Mouse (Mus musculus) kidney, postnatal 0 days (tissue): Measurements from ENCODE around the gene Nppb. TPM values are rescaled to one million over a fixed set of nuclear protein-coding genes. Genes with fewer than 3 reads are reported as not detected.

ENCODE experiments used
- ATAC-seq: fragments of 200-750 bp; cut with Nextera tagmentation; replicated peaks from 2 replicates; pipeline ENCODE4 v1.8.0; 2017; ENCODE audit warnings: low read depth, moderate number of reproducible peaks, moderate TSS enrichment, moderate library complexity; ENCODE audit not compliant: low FRiP score
- DNase-seq: peaks from one replicate; pipeline ENCODE4 v3.0.0-alpha.2; 2016; ENCODE audit warnings: low spot score
- H3K27ac ChIP-seq: fragments of 300-500 bp; sonication (generic); 2 replicates; pipeline ENCODE4 v1.5.1; 2014; ENCODE audit warnings: mild to moderate bottlenecking
- H3K27me3 ChIP-seq: fragments of 300-500 bp; sonication (generic); 2 replicates; pipeline ENCODE4 v1.6.1; 2014; ENCODE audit warnings: low read length, mixed read lengths; ENCODE audit not compliant: insufficient read depth
- H3K36me3 ChIP-seq: fragments of 300-500 bp; sonication (generic); 2 replicates; pipeline ENCODE4 v1.6.1; 2014; ENCODE audit warnings: low read length, mixed read lengths; ENCODE audit not compliant: insufficient read depth
- H3K4me1 ChIP-seq: fragments of 300-500 bp; sonication (generic); replicated peaks from 2 replicates; pipeline ENCODE4 v1.6.1; 2014; ENCODE audit warnings: antibody characterized with exemption, low read length, mixed read lengths; ENCODE audit not compliant: insufficient read depth
- H3K4me2 ChIP-seq: fragments of 300-500 bp; sonication (generic); 2 replicates; pipeline ENCODE4 v1.6.1; 2014; ENCODE audit warnings: mild to moderate bottlenecking, low read length, moderate library complexity, mixed read lengths
- H3K4me3 ChIP-seq: fragments of 300-500 bp; sonication (generic); replicated peaks from 2 replicates; pipeline ENCODE4 v1.5.1; 2014; ENCODE audit warnings: low read depth, low read length
- H3K9ac ChIP-seq: fragments of 300-500 bp; sonication (generic); 2 replicates; pipeline ENCODE4 v1.6.1; 2014; ENCODE audit warnings: low read depth, low read length
- H3K9me3 ChIP-seq: fragments of 300-500 bp; sonication (generic); replicated peaks from 2 replicates; pipeline ENCODE4 v1.6.1; 2016; ENCODE audit warnings: low read length, inconsistent platforms, mixed read lengths
- CTCF ChIP-seq: IDR thresholded peaks from 2 replicates; pipeline ENCODE4 v1.5.1; 2016; ENCODE audit warnings: antibody characterized with exemption, low read depth, mild to moderate bottlenecking, moderate library complexity
- WGBS: fragments of 180-500 bp; shearing (Covaris S2); extraction: QIAGEN DNeasy Blood & Tissue Kit; methylation state at CpG from one replicate; pipeline ENCODE4 v1.1.7; 2014; 5-methylcytosine and 5-hydroxymethylcytosine counted together
- polyA plus RNA-seq: library from polyadenylated mRNA; unstranded; fragments of >200 nt; fragmentation: Nextera tagmentation; extraction: Ambion mirVana; gene quantifications from 2 replicates; pipeline ENCODE4 v1.2.1, GENCODE M21; 2015

The Nppb gene
- polyA plus RNA-seq, 1 experiment from 2014 or later: not detected

DNA sequence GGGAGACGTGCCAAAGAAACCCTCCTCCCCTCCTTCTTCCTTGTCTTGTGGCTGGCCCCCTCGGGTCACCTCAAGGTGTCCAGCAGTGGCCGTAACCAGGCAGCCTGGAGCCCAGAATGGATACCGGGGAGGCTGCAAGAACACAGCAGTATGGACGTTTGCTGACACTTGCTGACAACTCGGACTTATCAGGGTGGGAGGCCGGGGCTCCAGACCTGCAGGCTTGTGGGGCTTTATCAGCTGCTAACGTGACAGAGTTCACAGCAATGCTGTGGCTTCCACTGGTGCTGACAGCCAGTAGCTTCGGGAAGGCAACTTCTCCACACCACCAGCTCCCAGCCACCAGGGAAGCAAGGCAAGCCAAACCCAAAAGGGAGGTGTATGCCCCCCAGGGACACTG lies 16.3 kb upstream of the Nppb start:
- DNase-seq (no peak), ATAC-seq (no peak)
- Histone ChIP-seq H3K4me2 (no peak overlapping the region), H3K36me3 (no peaks in the 10 kb centered on the region), H3K9me3 (no peaks in the 10 kb centered on the region), H3K4me1 (no peaks in the 10 kb centered on the region), H3K27ac (no peak overlapping the region), H3K4me3 (no peak overlapping the region), H3K27me3 (no peaks in the 10 kb centered on the region), H3K9ac (no peak overlapping the region)
- WGBS: 48% methylated on average over 9 of the region's 9 CpGs
- TF ChIP-seq CTCF: no peak

DNA sequence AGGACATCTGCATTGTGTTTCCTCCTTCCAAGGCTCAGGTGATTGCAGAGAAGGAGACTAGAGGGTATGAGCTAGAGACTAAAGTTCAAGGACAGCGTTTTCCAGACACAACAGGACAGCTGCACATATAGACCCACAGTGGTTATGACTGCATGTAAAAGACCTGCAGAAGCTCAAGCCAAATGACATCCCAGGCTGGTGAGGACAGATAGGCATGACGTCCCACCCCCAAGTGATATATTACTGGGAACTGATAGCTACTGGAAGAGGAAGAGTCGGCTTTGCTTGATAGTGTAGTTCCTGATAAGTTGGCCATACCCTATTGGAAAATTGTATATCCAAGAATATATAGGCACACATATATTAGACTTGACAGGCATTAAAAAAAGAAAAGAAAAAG lies 9.4 kb upstream of the Nppb start:
- H3K36me3 ChIP-seq: no peaks in the 10 kb centered on the region
- no peaks in the 10 kb centered on the region for H3K27me3 ChIP-seq
- H3K4me3 ChIP-seq: no peak overlapping the region
- H3K4me1 ChIP-seq: no peaks in the 10 kb centered on the region
- DNase-seq (no peak), ATAC-seq (no peak)
- H3K27ac ChIP-seq: no peak overlapping the region
- WGBS: 69% methylated on average over 3 of the region's 3 CpGs
- H3K9me3 ChIP-seq: no peaks in the 10 kb centered on the region
- no peak for TF ChIP-seq CTCF
- no peak overlapping the region for H3K4me2 ChIP-seq
- H3K9ac ChIP-seq: no peak overlapping the region

DNA sequence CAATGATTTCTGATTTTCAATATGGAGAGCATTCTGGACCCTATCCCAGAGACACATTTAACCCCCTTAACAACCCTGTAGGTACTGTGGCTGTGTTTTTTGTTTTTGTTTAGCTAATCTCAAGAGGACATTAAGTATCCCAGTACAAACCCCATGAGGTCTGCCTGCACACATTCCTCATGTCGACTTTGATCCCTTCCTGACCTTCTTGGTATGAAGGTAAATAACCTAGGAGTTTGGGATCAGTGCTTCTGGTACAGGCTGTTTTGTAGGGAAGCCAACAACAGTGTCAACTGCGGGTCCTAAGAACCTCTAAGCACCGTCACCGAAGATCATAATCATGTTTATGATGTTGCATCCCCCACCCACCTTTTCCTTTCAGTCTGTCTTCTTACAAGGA lies 7.9 kb upstream of the Nppb start:
- no peak overlapping the region for H3K9ac ChIP-seq
- no peak for DNase-seq
- no peak overlapping the region for H3K27ac ChIP-seq
- no peaks in the 10 kb centered on the region for H3K36me3 ChIP-seq
- H3K4me2 ChIP-seq: no peak overlapping the region
- no peaks in the 10 kb centered on the region for H3K27me3 ChIP-seq
- WGBS: 76% methylated on average over 4 of the region's 4 CpGs
- ATAC-seq: no peak
- H3K9me3 ChIP-seq: no peaks in the 10 kb centered on the region
- H3K4me3 ChIP-seq: no peak overlapping the region
- H3K4me1 ChIP-seq: no peaks in the 10 kb centered on the region
- no peak for TF ChIP-seq CTCF

DNA sequence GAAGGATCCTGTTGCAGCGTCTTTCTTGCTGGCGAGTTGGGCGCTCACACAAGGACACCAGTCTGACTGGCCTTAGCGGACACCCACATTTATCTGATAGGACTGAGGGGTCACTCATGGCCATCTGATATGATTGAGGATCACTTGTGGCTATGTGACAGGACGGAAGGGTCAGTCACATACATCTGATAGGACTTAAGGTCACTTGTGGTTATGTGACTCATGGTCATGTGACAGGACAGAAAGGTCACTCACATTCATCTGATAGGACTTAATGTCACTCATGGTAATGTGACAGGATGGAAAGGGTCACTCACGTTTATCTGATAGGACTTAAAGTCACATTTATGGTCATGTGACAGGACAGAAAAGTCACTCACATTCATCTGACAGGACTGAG lies 7.2 kb upstream of the Nppb start:
- Histone ChIP-seq H3K4me2 (no peak overlapping the region), H3K9me3 (no peaks in the 10 kb centered on the region), H3K4me1 (no peaks in the 10 kb centered on the region), H3K27me3 (no peaks in the 10 kb centered on the region), H3K9ac (no peak overlapping the region), H3K4me3 (no peak overlapping the region), H3K36me3 (no peaks in the 10 kb centered on the region), H3K27ac (no peak overlapping the region)
- no peak for TF ChIP-seq CTCF
- ATAC-seq: no peak
- 90% methylated on average over 6 of the region's 6 CpGs for WGBS
- DNase-seq: no peak

DNA sequence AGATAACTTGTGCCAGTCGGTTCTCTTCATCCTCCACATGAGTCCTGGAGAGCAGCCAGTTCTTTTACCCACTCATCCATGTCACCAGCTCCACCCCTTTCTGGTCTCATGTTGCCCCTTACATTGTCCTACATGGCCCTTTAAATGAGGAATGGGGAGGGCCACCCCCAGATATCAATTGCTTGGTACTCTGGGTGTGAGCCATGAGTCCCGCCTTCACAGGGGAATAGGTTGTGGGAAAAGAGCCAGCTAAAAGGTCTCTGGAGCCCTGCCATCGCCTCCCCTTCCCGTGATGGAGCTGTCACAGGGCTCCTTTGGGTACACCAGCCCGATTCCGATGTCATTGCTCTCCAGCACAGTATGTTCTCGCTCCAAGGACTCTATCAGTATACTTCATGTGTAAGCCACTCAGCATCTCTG lies 6.1 kb upstream of the Nppb start:
- WGBS: 71% methylated on average over 7 of the region's 7 CpGs
- TF ChIP-seq CTCF: no peak
- Histone ChIP-seq H3K36me3 (no peaks in the 10 kb centered on the region), H3K4me3 (no peak overlapping the region), H3K4me2 (no peak overlapping the region), H3K4me1 (no peaks in the 10 kb centered on the region), H3K9ac (no peak overlapping the region), H3K9me3 (no peaks in the 10 kb centered on the region), H3K27me3 (no peaks in the 10 kb centered on the region), H3K27ac (no peak overlapping the region)
- DNase-seq: no peak
- ATAC-seq: no peak

DNA sequence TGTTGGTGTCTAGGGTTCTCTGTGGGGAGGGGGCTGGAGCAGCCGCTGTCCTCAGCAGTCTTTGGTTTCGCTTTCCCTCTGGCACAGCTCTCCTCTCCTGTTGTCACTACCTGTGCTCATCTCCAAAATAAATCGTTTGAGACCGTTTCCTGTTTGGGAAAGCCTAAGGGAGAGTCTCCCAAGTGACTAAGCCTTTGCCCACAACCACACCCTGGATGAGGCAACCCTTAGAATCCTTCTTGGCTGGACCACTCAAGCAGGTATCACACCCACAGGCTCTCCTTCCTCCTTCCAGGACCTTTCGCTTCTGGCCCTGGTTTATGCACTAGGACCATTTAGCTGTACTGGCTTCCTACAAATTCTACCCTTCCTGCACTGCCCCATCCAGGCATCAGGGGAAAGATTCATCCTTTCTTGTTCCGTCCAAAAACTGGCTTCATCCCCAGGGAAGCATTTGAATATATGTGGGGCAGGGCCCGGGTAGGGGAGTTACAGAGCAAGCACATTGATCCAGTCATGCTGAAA lies 8.0 kb downstream of the Nppb start:
- DNase-seq (no peak), ATAC-seq (no peak)

DNA sequence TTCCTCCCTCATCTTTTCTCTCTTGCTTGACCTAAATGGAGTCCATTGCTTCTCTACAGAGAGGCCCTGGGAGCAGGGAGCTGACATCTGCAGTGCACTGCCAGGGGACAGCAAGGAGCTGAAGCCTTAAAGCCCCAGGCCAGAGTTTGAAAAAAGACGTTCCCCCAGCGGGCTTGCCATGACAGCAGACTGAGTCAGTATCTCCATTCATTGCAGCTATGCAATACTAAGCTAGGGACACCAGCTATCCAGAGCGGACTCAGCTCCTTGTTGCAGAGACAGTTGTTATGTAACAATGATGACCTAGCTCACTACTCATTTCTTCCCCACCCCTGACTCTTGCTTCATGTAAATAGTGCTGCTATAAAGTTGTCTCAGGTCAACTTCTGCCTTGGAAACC lies 9.7 kb downstream of the Nppb start:
- no peak overlapping the region for H3K9ac ChIP-seq
- H3K4me1 ChIP-seq: no peaks in the 10 kb centered on the region
- no peak overlapping the region for H3K4me3 ChIP-seq
- DNase-seq (no peak), ATAC-seq (no peak)
- WGBS: 77% methylated on average over 3 of the region's 3 CpGs
- no peak for TF ChIP-seq CTCF
- H3K36me3 ChIP-seq: no peaks in the 10 kb centered on the region
- no peak overlapping the region for H3K4me2 ChIP-seq
- no peaks in the 10 kb centered on the region for H3K27me3 ChIP-seq
- H3K27ac ChIP-seq: no peak overlapping the region
- no peaks in the 10 kb centered on the region for H3K9me3 ChIP-seq

More for the DNA sequence above, 8.0 kb downstream of the Nppb start:
- H3K27me3 ChIP-seq: no peaks in the 10 kb centered on the region
- H3K4me1 ChIP-seq: no peaks in the 10 kb centered on the region
- no peak overlapping the region for H3K27ac ChIP-seq
- no peaks in the 10 kb centered on the region for H3K9me3 ChIP-seq
- H3K4me2 ChIP-seq: no peak overlapping the region
- H3K9ac ChIP-seq: no peak overlapping the region
- 62% methylated on average over 7 of the region's 7 CpGs for WGBS
- H3K4me3 ChIP-seq: no peak overlapping the region
- TF ChIP-seq CTCF: no peak
- no peaks in the 10 kb centered on the region for H3K36me3 ChIP-seq
